Mouse (Mus musculus) liver, postnatal 0 days (tissue): Measurements from ENCODE around the gene Bmp8b.

Experiments used
- CTCF ChIP-seq: sonication (generic); IDR thresholded peaks from 2 replicates; pipeline ENCODE4 v1.5.1; 2016; ENCODE audit warnings: antibody characterized with exemption, low read depth
- EP300 ChIP-seq: IDR thresholded peaks from 2 replicates; pipeline ENCODE4 v1.6.1; 2016; ENCODE audit warnings: antibody characterized with exemption, low read depth, mild to moderate bottlenecking

DNA sequence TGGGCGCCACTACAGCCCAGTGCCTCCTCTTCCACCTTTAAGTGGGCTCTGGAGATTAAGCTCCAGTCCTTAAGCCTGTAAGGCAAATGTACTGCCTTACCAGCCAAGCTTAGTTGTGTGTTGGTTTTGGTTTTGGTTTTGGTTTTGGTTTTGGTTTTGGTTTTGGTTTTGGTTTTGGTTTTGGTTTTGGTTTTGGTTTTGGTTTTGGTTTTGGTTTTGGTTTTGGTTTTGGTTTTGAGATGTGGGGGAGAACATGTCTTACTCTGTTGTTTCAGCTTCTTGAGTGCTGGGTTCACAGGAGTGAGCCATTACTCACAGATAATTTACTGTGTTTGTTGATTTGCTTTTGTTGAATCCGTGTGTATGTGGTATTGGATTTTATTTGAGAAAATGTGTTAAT, 19.7 kb upstream of the Bmp8b start:
- TF ChIP-seq EP300 (no peak), CTCF (no peak)
